Mouse (Mus musculus): Measurements from ENCODE around the gene Lsm12. TPM values are rescaled to one million over a fixed set of nuclear protein-coding genes. Genes with fewer than 3 reads are reported as not detected.

Lsm12 gene
- polyA plus RNA-seq, 1 experiment from 2014 or later, result 74.8 TPM

DNA sequence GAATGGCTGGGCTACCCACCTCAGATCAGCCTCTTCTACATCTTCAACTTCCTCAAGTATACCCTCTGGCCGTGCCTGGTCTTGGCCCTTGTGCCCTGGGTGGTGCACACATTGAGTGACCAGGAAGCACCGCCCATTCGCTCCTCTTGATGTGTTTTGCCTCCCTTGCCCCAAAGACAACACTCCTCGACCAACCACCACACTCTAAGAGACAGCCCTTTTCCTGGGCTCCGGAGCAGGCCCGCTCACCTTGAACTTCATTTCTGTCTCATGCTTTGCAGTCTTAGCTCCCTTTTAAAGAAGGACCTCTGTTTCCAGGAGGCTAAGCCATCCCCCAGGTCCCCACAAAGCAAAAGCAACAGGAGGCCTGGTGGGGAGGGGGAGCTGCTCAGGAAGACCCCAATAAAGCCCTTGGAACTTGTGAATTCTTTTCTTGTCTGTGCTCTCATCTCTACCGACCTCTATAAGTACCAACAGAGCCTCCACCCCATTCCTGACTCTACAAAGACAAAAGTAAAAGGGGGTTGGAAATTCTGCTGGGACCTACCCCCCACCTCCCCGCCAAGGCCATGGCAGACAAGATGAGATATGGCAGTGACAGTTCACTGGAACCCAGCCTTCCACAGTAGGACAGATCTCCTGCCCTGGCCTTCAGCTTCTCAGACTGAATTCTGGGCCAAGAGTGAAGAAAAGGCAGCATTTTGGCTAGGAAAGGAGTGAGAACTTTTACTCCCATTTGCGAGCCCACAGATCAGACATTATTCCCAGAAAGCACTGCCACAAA lies 8.8 kb upstream of the Lsm12 start:
- 82% methylated on average over 9 of the region's 9 CpGs for WGBS
- H3K9me3 ChIP-seq (ENCODE audit: control insufficient read depth, low read length), result no peaks in the 10 kb centered on the region
- H3K4me1 ChIP-seq (ENCODE audit: control insufficient read depth, insufficient read depth, low read length), result peaks cover 11% of the 10 kb centered on the region
- no peak for ATAC-seq (ENCODE audit: low FRiP score)
- H3K4me2 ChIP-seq, result no peak overlapping the region
- no peak overlapping the region for H3K27ac ChIP-seq (ENCODE audit: low read depth, low read length)
- DNase-seq (ENCODE audit: low spot score, missing footprints), result no peak
- H3K9ac ChIP-seq (ENCODE audit: low read length), result no peak overlapping the region
- no peaks in the 10 kb centered on the region for H3K27me3 ChIP-seq (ENCODE audit: control insufficient read depth, insufficient read depth, low read length)
- peaks cover 17% of the 10 kb centered on the region for H3K36me3 ChIP-seq (ENCODE audit: control insufficient read depth, insufficient read depth, low read length)
- no peak overlapping the region for H3K4me3 ChIP-seq (ENCODE audit: low read depth, low read length)

DNA sequence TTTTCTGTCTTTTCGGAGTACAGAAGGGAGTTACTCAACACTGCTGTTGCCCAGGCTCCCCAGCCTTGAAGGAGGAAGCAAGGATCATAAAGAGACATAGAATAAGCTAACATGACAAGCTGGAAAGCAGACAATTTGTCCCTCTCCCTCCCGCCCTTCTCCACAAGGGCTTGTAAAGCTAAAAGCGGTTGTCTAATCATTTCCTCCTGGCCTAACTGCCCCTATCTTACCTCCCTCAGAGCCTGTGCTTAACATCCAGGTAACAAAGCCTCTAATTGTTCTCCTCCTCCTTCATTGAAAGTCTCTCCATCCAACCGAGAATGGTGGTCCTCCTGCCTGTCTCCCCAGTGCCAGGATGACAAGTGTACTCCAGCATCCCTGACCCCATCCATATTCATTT lies 5.8 kb upstream of the Lsm12 start:
- DNase-seq (ENCODE audit: low spot score, missing footprints), result no peak
- 50% methylated on average over 4 of the region's 4 CpGs for WGBS

DNA sequence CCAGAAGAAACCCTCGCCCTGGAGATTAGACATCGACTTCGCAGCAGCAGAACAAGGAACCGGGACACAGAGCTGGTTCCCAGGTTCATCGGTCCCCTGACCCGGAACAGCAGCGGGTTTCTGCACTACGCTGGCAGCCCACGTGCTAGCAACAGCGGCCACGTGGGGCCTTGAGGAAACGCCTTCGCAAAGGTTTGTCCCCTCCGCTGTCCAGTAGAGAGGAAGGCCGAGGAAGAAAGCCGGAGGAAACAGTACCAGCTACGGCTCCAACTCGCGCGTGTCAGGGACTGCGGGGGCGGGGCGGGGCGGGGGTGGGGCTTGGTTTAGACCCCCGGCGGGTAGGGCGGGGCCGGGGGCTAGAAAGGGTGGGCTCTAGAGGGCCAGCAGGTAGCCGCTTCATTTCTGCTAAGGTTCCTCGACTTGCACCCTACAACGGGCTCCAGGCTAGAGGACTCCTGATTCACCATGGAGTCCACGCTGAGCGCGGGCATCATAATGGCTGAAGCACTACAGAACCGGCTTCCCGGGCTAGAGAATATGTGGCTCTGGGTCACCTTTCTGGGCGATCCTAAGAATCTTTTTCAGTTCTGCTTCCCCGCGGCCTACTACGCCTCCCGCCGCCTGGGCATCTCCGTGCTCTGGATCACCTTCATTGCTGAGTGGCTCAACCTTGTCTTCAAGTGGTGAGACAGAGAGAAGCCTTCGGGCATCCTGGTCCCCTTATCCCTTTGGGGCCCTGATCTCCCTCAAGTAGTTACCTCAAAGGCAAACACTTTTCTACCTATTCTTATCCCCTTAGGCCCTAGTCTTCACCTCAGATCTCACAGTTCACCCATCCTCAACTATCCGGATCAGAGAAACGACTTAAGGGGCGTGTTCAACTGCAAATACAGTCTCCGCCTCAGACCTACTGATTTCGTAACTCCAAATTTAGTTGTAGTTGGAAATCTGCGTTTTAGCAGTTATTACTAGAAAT lies 4.7 kb upstream of the Lsm12 start, which contains the start of gene G6pc3:
Gene G6pc3 (plus strand): TSS at position 160 of the 976 bp plus-strand sequence.
- H3K9me3 ChIP-seq (ENCODE audit: control insufficient read depth, low read length), result no peaks in the 10 kb centered on the region
- H3K36me3 ChIP-seq (ENCODE audit: control insufficient read depth, insufficient read depth, low read length), result peaks cover 11% of the 10 kb centered on the region
- peak within 1 kb of the TSS; percentile 63 for H3K4me3 ChIP-seq (ENCODE audit: low read depth, low read length)
- H3K4me2 ChIP-seq, result peak within 1 kb of the TSS; percentile 87
- ATAC-seq (ENCODE audit: low FRiP score) (peak; percentile 75), DNase-seq (ENCODE audit: low spot score, missing footprints) (peak; percentile 97)
- peaks cover 11% of the 10 kb centered on the region for H3K4me1 ChIP-seq (ENCODE audit: control insufficient read depth, insufficient read depth, low read length)
- no peak within 1 kb of the TSS; the same call in 1 of the 2 replicates for H3K27ac ChIP-seq (ENCODE audit: low read depth, low read length)
- WGBS, result 4% methylated on average over 50 of the region's 50 CpGs
- H3K27me3 ChIP-seq (ENCODE audit: control insufficient read depth, insufficient read depth, low read length), result no peaks in the 10 kb centered on the region
- peak within 1 kb of the TSS; percentile 79 for H3K9ac ChIP-seq (ENCODE audit: low read length)

More for the DNA sequence above, 5.8 kb upstream of the Lsm12 start:
- H3K9ac ChIP-seq (ENCODE audit: low read length), result 0 out of 2 replicates have a peak overlapping the region, but pooled peaks have one; percentile 12
- no peak for ATAC-seq (ENCODE audit: low FRiP score)
- no peak overlapping the region for H3K27ac ChIP-seq (ENCODE audit: low read depth, low read length)
- no peaks in the 10 kb centered on the region for H3K9me3 ChIP-seq (ENCODE audit: control insufficient read depth, low read length)
- H3K4me2 ChIP-seq, result no peak overlapping the region
- H3K4me3 ChIP-seq (ENCODE audit: low read depth, low read length), result no peak overlapping the region
- H3K4me1 ChIP-seq (ENCODE audit: control insufficient read depth, insufficient read depth, low read length), result peaks cover 11% of the 10 kb centered on the region
- peaks cover 14% of the 10 kb centered on the region for H3K36me3 ChIP-seq (ENCODE audit: control insufficient read depth, insufficient read depth, low read length)
- no peaks in the 10 kb centered on the region for H3K27me3 ChIP-seq (ENCODE audit: control insufficient read depth, insufficient read depth, low read length)

DNA sequence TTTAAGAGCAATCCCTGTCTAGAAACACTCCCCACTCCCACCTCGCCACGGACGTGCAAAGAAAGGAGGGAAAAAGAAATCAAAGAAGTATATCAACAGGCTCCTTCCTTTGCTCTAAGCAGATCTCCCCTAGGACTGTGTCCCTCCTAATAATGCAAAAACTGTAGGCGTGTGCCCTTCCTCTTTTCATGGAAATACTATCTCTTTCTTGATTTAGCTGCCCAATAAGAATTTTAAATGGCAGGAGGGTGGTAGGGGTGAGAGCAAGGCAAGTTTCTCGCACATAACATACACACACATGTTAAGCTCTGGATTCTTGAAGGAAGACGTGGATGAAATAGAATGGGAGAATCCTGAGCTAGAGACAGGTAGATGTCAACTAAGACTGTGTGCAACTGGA lies 3.9 kb upstream of the Lsm12 start:
- Histone ChIP-seq H3K9ac (ENCODE audit: low read length) (peak overlapping the region; percentile 79), H3K4me3 (ENCODE audit: low read depth, low read length) (peak overlapping the region; percentile 63), H3K4me2 (peak overlapping the region; percentile 87), H3K4me1 (ENCODE audit: control insufficient read depth, insufficient read depth, low read length) (peaks cover 16% of the 10 kb centered on the region), H3K27ac (ENCODE audit: low read depth, low read length) (no peak overlapping the region), H3K9me3 (ENCODE audit: control insufficient read depth, low read length) (no peaks in the 10 kb centered on the region), H3K27me3 (ENCODE audit: control insufficient read depth, insufficient read depth, low read length) (no peaks in the 10 kb centered on the region), H3K36me3 (ENCODE audit: control insufficient read depth, insufficient read depth, low read length) (peaks cover 7% of the 10 kb centered on the region)
- 72% methylated on average over 6 of the region's 6 CpGs for WGBS
- no peak for DNase-seq (ENCODE audit: low spot score, missing footprints)
- no peak for ATAC-seq (ENCODE audit: low FRiP score)

DNA sequence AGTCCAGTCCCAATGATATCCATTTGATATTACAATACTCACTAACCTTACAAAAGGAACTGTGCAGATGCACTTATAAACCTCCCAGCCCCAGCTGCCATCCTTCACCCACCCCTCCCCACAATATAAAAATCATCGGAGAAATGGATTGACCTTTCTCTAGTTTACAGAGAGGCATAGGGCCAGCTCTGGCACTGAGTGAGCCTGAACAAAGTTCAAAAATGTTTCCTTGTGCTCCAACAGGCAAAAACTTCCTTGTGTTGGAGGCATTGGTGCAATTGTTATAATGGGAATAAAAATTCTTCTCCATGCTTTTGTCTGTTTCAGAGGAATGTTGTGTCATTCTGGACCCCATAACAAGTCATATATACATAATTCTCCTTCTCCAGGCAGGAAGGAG lies 1.1 kb upstream of the Lsm12 start:
- ATAC-seq (ENCODE audit: low FRiP score) (no peak), DNase-seq (ENCODE audit: low spot score, missing footprints) (no peak)
- Histone ChIP-seq H3K4me3 (ENCODE audit: low read depth, low read length) (no peak overlapping the region), H3K36me3 (ENCODE audit: control insufficient read depth, insufficient read depth, low read length) (peaks cover 2% of the 10 kb centered on the region; the same call in 1 of the 2 replicates), H3K27ac (ENCODE audit: low read depth, low read length) (no peak overlapping the region), H3K27me3 (ENCODE audit: control insufficient read depth, insufficient read depth, low read length) (no peaks in the 10 kb centered on the region), H3K9ac (ENCODE audit: low read length) (no peak overlapping the region), H3K4me2 (no peak overlapping the region), H3K9me3 (ENCODE audit: control insufficient read depth, low read length) (no peaks in the 10 kb centered on the region), H3K4me1 (ENCODE audit: control insufficient read depth, insufficient read depth, low read length) (peaks cover 24% of the 10 kb centered on the region)
- WGBS, result 80% methylated on average over 1 of the region's 1 CpGs

DNA sequence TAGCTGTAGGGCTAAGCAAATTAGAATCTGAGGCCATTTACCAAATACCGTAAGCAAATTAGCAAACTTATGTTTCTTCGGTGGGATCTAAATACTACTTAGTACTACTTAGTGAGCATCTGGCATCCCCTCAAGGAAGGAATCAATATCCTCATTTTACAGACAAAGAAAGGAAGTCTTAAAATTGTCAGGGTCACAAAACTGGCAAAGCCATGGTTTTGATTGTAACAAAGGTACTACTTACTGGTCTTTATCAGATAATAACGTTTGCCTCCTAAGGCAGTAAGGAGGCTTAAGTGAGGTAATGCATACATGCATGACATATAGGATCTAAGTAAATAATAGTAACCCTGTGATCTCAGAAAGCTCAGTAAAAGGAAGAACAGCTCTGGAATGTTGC lies 581 bp upstream of the Lsm12 start:
- Histone ChIP-seq H3K36me3 (ENCODE audit: control insufficient read depth, insufficient read depth, low read length) (peaks cover 3% of the 10 kb centered on the region; the same call in 1 of the 2 replicates), H3K4me1 (ENCODE audit: control insufficient read depth, insufficient read depth, low read length) (peaks cover 21% of the 10 kb centered on the region), H3K27ac (ENCODE audit: low read depth, low read length) (no peak overlapping the region), H3K27me3 (ENCODE audit: control insufficient read depth, insufficient read depth, low read length) (no peaks in the 10 kb centered on the region), H3K4me3 (ENCODE audit: low read depth, low read length) (peak overlapping the region; percentile 89), H3K9me3 (ENCODE audit: control insufficient read depth, low read length) (no peaks in the 10 kb centered on the region), H3K4me2 (peak overlapping the region; percentile 89), H3K9ac (ENCODE audit: low read length) (peak overlapping the region; percentile 91; the same call in 1 of the 2 replicates)
- DNase-seq (ENCODE audit: low spot score, missing footprints), result no peak
- WGBS, result 60% methylated on average over 3 of the region's 3 CpGs
- no peak for ATAC-seq (ENCODE audit: low FRiP score)

DNA sequence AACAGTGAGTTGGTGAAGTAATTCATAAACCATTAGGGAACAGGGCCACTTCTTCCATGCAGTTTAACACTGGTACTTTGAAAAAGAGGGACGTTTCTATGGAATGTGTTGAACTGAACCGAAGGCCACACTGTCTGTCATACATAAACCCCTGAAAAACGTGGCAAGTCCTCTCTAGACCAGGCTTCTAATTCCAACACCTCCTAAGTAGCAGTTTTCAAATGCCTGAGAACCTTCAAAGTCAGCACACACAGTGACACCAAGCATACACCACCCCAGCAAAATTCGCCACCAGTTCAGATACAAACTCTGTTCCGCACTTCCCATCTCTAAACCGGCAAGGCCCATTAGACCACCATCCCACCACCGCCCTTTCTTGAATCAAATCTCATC lies 847 bp downstream of the Lsm12 start:
- DNase-seq (ENCODE audit: low spot score, missing footprints) (no peak), ATAC-seq (ENCODE audit: low FRiP score) (no peak)
- peaks cover 13% of the 10 kb centered on the region for H3K4me1 ChIP-seq (ENCODE audit: control insufficient read depth, insufficient read depth, low read length)
- WGBS, result 8% methylated on average over 7 of the region's 7 CpGs
- peak overlapping the region; percentile 89 for H3K4me2 ChIP-seq
- H3K27ac ChIP-seq (ENCODE audit: low read depth, low read length), result no peak overlapping the region; the same call in 1 of the 2 replicates
- H3K36me3 ChIP-seq (ENCODE audit: control insufficient read depth, insufficient read depth, low read length), result peaks cover 3% of the 10 kb centered on the region; the same call in 1 of the 2 replicates
- H3K27me3 ChIP-seq (ENCODE audit: control insufficient read depth, insufficient read depth, low read length), result no peaks in the 10 kb centered on the region
- H3K9me3 ChIP-seq (ENCODE audit: control insufficient read depth, low read length), result no peaks in the 10 kb centered on the region
- H3K4me3 ChIP-seq (ENCODE audit: low read depth, low read length), result peak overlapping the region; percentile 89
- H3K9ac ChIP-seq (ENCODE audit: low read length), result peak overlapping the region; percentile 91

DNA sequence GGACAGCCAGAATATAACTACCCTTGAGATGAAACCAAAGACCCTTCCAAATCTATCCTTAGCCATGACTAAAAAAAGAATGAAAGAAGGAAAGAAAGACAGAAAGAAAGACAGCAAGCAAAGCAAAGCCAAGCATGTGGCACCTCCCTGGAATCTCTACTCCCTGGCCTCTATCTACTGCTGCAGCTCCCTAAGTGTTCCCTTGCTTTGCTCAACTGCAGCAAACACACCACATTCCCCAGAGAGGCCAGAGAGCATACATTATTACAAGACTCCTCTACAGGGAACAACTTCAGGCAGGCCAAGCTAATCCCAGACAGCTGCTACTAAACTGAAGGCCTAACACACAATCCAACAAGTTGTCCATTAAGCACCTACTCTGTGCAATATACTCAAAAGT lies 5.3 kb downstream of the Lsm12 start:
- Histone ChIP-seq H3K4me2 (no peak overlapping the region), H3K9ac (ENCODE audit: low read length) (no peak overlapping the region), H3K4me1 (ENCODE audit: control insufficient read depth, insufficient read depth, low read length) (peaks cover 13% of the 10 kb centered on the region), H3K27ac (ENCODE audit: low read depth, low read length) (no peak overlapping the region), H3K9me3 (ENCODE audit: control insufficient read depth, low read length) (no peaks in the 10 kb centered on the region), H3K4me3 (ENCODE audit: low read depth, low read length) (no peak overlapping the region), H3K36me3 (ENCODE audit: control insufficient read depth, insufficient read depth, low read length) (peaks cover 6% of the 10 kb centered on the region; the same call in 1 of the 2 replicates), H3K27me3 (ENCODE audit: control insufficient read depth, insufficient read depth, low read length) (no peaks in the 10 kb centered on the region)
- ATAC-seq (ENCODE audit: low FRiP score), result no peak
- DNase-seq (ENCODE audit: low spot score, missing footprints), result no peak
